Mouse (Mus musculus): ENCODE measurements around the gene Bysl.
"Not testable (repeated sequence)": the region's sequence is repeated elsewhere in the genome, so short reads cannot be mapped to it uniquely, and the experiment has no call there.

The Bysl gene

GRCm38 (mm10) chr17:47610849-47611660, at the start of gene Bysl, which contains the start of the genes Med20 and Gm20517:
TSS of gene Bysl (minus strand) at chr17:47611492.
TSS of gene Med20 (plus strand) at chr17:47611582.
TSS of gene Gm20517 (plus strand) at chr17:47611589.
- peak; percentile 90 for DNase-seq (ENCODE audit: low spot score)

DNA sequence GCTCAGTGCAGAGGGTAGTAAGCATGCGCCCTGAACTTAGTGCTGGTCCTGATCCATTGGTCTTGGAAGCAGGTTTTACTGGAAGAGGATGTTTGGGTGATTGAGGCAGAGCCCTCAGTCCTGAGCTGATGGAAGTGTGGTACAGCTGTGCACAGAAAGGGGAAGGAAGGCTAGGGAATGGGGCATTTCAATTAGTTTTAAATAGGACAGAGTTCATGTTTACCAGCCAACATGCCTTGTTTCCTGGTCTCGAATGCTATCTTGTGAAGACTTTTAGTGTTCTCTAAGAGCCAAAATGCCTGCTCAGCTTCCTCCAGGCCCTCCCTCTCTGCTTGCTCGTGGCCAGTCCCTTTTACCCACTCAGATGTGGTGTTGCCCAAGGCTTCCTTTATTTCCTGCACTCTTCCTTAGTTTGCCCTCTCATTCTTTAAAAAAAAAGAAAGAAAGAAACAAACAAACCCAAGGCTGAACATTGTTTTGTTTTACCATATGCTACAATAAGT, 47.5 kb upstream of the Bysl start:
- DNase-seq (ENCODE audit: low spot score): no peak

- no peak for DNase-seq (ENCODE audit: low spot score)
Measured at GRCm38 (mm10) chr17:47657901-47658300, 46.6 kb upstream of the Bysl start.

DNA sequence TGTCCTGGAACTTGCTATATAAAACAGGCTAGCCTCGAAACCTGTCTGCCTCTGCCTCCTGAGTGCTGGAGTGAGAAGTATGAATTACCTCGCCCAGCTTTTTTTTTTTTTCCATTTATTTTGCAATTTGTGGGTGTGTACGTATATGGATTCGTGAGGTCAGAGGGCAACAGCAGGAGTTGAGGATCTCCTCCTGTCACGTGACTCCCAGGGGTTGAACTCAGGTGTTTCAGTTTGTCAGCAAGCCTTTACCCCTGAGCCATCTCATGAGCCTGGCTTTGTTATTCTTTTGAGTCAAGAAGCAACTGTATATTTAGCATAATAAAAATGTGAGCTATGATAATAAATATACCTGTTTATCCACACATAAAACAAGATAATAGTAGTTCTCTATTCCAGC, 44.4 kb upstream of the Bysl start:
- DNase-seq (ENCODE audit: low spot score): no peak

- DNase-seq (ENCODE audit: low spot score): not testable (repeated sequence)
Measured at GRCm38 (mm10) chr17:47654346-47654745, 43.1 kb upstream of the Bysl start.

DNA sequence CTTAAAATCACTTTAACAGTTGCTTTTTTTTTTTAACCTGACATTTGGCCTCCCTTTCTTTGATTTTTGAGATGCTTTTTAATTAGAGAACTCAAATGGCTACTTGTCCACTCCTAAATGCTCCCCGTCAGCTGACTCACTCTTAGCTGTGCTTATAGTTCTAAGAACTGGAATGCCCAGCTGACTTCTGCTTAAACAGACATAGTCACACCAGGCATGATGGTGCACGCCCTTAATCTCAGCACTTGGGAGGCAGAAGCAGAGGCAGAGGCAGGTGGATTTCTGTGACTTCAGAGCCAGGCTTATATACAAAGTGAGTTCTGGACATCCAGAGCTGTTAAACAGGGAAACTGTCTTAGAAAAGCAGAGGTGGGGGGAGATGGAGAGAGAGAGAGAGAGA, 40.7 kb upstream of the Bysl start:
- no peak for DNase-seq (ENCODE audit: low spot score)

DNA sequence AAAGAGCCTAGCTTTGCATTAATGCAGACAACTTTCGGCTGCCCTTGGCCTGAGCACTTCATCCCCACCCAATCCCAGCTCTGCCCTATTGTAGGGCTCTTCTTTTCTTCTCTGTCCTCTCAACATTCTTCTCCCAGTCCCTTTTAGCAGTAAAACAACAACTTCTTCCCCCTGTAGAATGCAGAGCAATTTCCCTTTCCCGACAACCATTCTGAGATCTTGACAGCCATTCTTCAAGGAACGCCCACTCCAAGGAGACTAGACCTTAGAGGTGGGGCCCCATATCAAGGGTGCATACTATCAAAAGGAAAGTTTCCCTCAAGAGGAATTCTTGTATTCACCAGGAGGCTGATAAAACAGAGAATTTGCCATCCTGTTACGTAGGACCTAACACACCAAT, 37.7 kb upstream of the Bysl start:
- no peak for DNase-seq (ENCODE audit: low spot score)

DNA sequence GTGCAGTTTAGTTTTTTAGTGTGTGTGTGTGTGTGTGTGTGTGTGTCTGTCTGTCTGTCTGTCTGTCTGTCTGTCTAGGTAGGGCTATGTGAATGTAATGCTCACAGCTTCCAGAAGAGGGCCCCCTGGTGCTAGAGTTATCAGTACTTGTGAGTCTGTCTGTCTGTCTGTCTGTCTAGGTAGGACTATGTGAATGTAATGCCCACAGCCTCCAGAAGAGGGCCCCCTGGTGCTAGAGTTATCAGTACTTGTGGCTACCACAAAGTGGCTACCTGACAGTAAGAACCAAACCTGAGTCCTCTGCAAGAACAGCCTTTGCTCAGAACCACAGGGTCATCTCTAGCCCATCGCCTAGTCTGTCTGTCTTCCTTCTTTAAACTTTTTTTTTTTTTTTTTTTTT, 35.4 kb upstream of the Bysl start:
- no peak for DNase-seq (ENCODE audit: low spot score)

GRCm38 (mm10) chr17:47642992-47643391, 31.7 kb upstream of the Bysl start:
- DNase-seq (ENCODE audit: low spot score): no peak

DNA sequence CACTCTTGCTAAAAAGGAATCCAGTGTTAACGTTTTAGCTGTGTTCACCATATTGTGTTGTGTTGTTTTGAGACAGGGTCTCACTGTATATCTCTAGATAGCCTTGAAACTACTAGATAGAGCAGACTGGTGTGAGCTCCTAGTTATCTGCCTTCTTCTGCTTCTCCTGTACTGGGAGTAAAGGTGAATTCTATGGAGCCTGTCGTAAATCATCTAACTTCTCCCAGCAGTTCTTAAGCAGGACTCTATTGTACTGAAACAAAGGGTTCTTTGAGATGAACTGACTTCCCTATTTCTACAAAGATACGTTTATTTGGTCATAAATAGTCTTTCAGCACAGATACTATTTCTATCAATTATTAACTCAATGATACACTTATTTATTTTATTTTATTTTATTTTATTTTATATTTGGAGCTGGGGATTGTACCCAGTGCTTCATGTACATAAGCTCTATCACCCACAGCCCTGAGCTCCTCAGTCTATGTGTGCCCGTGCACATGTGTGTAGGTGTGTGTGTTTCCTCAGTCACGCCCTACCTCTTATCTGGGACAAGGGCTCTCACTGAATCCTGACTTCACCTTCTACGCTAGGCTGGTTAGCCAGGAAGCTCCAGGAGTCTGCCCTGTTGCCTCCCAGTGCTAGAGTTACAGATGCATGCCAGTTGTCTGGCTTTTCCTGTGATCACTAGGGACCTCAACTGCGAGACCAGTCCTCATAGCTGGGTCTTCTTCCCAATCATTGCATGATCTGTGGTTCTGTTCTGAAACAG, 22.9 kb upstream of the Bysl start:
- no peak for DNase-seq (ENCODE audit: low spot score)

DNA sequence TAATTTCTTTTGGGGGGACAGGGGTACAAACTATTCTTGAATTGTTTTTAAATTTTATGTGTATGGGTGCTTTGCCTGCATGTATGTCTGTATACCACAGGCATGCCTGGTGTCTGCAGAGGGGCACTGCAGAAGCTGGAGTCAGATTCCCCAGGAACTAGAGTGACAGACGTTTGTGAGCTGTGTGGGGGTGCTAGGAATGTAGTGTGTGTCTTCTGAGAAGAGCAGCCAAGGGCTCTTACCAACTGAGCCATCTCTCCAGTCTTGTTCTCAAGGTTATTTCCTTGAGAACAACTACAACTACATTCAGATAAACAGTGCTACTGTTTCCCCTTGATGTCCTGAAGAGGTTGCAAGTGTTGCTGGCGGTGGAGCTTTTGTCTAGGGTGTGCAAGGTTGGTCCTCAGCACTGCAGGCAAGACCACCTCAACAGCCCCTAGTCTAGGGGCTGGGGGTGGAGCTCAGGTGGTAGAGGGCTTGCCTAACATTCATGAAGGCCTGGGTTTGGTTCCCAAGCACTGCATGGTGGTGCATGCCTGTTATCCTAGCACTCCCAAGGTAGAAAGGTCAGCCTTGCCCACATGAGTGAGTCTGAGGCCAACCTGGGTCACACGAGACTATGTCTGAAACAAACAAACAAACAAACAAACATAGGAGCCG, 21.0 kb upstream of the Bysl start:
- DNase-seq (ENCODE audit: low spot score): no peak

GRCm38 (mm10) chr17:47630678-47631065, 19.4 kb upstream of the Bysl start, which contains the start of gene Usp49:
TSS of gene Usp49 (plus strand) at chr17:47630690.
- no peak for DNase-seq (ENCODE audit: low spot score)

- peak; percentile 12 for DNase-seq (ENCODE audit: low spot score)
Measured at GRCm38 (mm10) chr17:47629717-47630677, 18.7 kb upstream of the Bysl start.

DNA sequence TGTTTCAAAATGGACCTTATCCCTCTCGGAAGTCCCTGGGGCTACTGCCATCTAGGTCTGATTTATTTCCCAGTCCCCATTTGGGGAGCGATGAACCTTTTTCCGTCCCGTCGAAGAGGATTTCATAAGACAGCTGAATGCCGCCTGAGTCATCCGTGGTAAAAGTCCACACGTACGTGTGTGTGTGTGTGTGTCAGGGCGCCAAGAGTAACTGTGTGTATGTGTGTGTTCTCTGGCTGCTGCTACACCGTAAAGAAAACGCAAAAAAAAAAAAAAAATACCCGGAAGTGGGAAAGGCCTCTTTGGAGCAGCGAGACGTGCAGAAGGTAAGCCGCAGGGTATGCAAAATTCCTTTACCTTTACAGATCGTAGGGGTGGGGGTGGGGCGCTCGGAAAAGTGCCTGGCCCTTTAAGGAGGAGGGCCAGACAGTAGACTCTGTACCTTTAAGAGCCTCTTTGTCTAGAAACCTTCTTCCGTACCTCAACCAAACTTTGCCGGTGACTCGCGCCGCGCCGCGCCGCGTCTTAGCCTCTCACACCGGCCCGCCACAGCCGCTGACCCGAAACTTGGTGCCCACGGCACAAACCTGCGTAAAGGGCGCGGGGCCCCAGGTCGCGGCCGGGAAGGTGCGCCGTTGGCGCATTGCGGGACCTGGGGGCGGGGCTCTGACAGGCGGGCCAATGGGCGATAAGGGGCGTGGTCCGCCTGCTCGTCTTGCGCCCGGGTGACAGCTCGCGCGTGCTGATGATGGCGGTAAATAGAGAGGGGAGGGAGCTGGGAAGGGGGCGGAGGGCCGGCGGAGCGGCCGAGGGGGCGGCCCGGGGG, 17.8 kb upstream of the Bysl start:
- peak; percentile 90 for DNase-seq (ENCODE audit: low spot score)

- DNase-seq (ENCODE audit: low spot score): no peak
Measured at GRCm38 (mm10) chr17:47627791-47628190, 16.5 kb upstream of the Bysl start.

GRCm38 (mm10) chr17:47626031-47626430, 14.7 kb upstream of the Bysl start:
- DNase-seq (ENCODE audit: low spot score): no peak

DNA sequence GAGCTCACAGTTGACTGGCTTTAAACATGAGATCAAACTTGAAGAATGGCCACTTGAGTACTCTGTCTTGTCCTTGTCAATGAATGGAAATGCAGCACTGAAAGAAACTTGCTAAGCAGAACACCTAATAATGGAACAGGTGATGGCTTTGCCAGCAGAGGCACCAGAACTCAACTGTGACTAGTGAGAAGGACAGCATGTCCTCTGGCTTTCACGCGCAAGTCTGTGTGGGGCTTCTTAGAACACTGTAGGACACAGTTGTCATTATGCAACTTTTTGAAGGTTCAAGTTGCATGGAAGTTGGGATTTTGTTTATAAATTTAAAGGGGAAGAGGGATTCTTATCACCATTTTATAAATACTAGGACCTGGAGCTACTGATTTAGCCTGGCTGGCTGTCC, 13.8 kb upstream of the Bysl start:
- no peak for DNase-seq (ENCODE audit: low spot score)

DNA sequence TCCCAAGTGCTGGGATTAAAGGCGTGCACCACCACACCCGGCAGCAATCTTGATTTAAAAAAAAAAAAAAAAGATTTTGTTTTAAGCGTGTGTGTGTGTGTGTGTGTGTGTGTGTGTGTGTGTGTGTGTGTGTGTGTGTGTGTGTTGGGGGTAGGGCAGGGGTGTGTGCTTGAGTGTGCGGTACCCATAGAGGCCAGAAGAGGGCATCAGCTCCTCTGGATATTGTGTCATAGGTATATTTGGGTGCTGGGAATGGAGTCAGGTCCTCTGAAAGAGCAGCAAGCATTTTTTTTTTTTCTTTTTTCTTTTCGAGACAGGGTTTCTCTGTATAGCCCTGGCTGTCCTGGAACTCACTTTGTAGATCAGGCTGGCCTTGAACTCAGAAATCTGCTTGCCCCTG, 13.3 kb upstream of the Bysl start:
- not testable (repeated sequence) for DNase-seq (ENCODE audit: low spot score)

GRCm38 (mm10) chr17:47622912-47623554, 11.7 kb upstream of the Bysl start:
- DNase-seq (ENCODE audit: low spot score): no peak
